Mouse (Mus musculus) T-helper 1 cell (primary cell): Measurements from ENCODE around the gene Hist1h2bh.

Experiments
- in situ Hi-C: fragments of 300-600 bp; cut with MboI, MseI; formaldehyde crosslinking; loops from one replicate; pipeline ENCODE4 v1.15.1; 2025; ENCODE audit warnings: high pct_unique_total_duplicates

The Hist1h2bh gene

GRCm38 (mm10) chr13:23510127-23510526 is 33.1 kb downstream of the Hist1h2bh start:
- in situ Hi-C loops = no loop called here

GRCm38 (mm10) chr13:23506819-23507515 is 36.2 kb downstream of the Hist1h2bh start:
- in situ Hi-C loops = loop anchor here (5.0 kb wide), 1 partner anchor 1580 kb away; no protein-coding TSS in a partner anchor

- in situ Hi-C loops = loop anchor here (5.0 kb wide), 1 partner anchor 1579 kb away; no protein-coding TSS in a partner anchor
These were observed 36.8 kb downstream of the Hist1h2bh start for GRCm38 (mm10) chr13:23506351-23506750.

- in situ Hi-C loops = loop anchor here (5.0 kb wide), 1 partner anchor 1579 kb away; no protein-coding TSS in a partner anchor
These were observed 37.4 kb downstream of the Hist1h2bh start for GRCm38 (mm10) chr13:23505662-23506345.

- in situ Hi-C loops = no loop called here
These were observed 39.4 kb downstream of the Hist1h2bh start for GRCm38 (mm10) chr13:23503797-23504196.

- in situ Hi-C loops = no loop called here
These were observed 40.3 kb downstream of the Hist1h2bh start for GRCm38 (mm10) chr13:23502916-23503315.

- in situ Hi-C loops = no loop called here
These were observed 41.1 kb downstream of the Hist1h2bh start for GRCm38 (mm10) chr13:23502031-23502567.

- in situ Hi-C loops = no loop called here
These were observed 41.7 kb downstream of the Hist1h2bh start for GRCm38 (mm10) chr13:23501511-23501910.

- in situ Hi-C loops = no loop called here
These were observed 42.6 kb downstream of the Hist1h2bh start for GRCm38 (mm10) chr13:23500424-23501200.

GRCm38 (mm10) chr13:23499943-23500342 is 43.2 kb downstream of the Hist1h2bh start:
- in situ Hi-C loops = loop anchor here (5.0 kb wide), 1 partner anchor 38 kb away; no protein-coding TSS in a partner anchor

- in situ Hi-C loops = loop anchor here (5.0 kb wide), 1 partner anchor 36 kb away; no protein-coding TSS in a partner anchor
These were observed 44.5 kb downstream of the Hist1h2bh start for GRCm38 (mm10) chr13:23498653-23499052.

- in situ Hi-C loops = loop anchor here (5.0 kb wide), 1 partner anchor 35 kb away; no protein-coding TSS in a partner anchor
These were observed 45.4 kb downstream of the Hist1h2bh start for GRCm38 (mm10) chr13:23497656-23498321.

GRCm38 (mm10) chr13:23495526-23495925 is 47.7 kb downstream of the Hist1h2bh start:
- in situ Hi-C loops = loop anchor here (5.0 kb wide), 1 partner anchor 33 kb away; no protein-coding TSS in a partner anchor

GRCm38 (mm10) chr13:23491990-23492389 is 51.2 kb downstream of the Hist1h2bh start:
- in situ Hi-C loops = no loop called here
